Mouse (Mus musculus) brain, adult 10 weeks (tissue): ENCODE data around the gene Cetn2. TPM values are rescaled to one million over a fixed set of nuclear protein-coding genes. Genes with fewer than 3 reads are reported as not detected.

Source experiments
- polyA plus RNA-seq: library from polyadenylated mRNA; stranded (reverse); fragments of 350-450 nt; fragmentation: Illumina TruSeq; extraction: RNeasy Lipid Tissue Mini Kit (QIAGEN cat#74804); gene quantifications from one replicate; pipeline ENCODE4 v1.2.3, GENCODE M21; 2015; ENCODE audit warnings: low read depth, low replicate concordance

The Cetn2 gene
- polyA plus RNA-seq, result 83.1 TPM

DNA sequence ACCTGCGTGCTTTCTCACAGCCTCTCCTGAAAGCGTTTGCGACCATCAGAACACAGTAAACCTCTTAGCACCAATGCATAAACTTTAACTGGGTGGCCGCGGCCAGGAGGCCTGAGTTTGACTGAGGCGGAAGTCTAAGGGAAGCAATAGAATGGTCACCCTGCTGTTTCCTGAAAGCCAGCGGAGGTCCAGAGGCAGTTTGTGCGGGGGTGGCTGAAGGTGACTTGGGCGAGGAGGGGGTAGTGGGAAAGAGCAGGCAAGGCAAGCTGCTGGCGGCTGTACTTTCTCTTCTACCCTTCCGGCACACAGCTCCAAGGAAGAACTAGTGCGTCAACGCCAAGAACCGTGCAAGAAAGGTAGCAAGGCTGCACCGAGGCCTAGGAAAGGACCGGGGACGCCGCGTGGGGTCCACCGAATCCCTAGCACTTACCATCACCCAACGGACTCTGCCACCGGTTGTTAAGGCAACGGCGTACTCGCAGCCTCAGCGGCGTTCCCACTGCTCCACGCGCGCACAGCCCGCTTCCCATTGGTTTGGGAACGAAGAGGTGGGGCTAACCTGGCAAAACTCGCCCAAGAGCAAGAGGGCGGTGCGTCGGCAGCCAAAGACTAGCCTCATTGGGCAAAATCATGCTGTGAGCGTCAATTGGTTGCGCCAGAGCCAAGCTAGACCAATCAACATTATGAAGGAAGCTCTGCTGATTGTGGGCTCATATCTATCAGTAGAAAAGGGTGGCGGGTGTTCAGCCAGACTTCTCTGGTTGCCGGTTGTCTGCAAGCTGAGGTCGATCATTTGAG, at the start of gene Cetn2, which contains the start of gene Nsdhl:
Cetn2 (minus strand) TSS at position 528 of the 798 bp plus-strand sequence.
Nsdhl (plus strand) TSS at position 674 of the 798 bp plus-strand sequence.

Other genes starting within 250 kb of the Cetn2 start
- gene Gabrq, start 93.2 kb downstream of the Cetn2 start, polyA plus RNA-seq, result 2.0 TPM
- gene Nsdhl, start 146 bp upstream of the Cetn2 start, polyA plus RNA-seq, result 27.0 TPM
- 1.7 TPM for gene Zfp185, start 68.9 kb upstream of the Cetn2 start, polyA plus RNA-seq
- gene Pnma5, start 118.7 kb upstream of the Cetn2 start, polyA plus RNA-seq, result 0.19 TPM
- 13.7 TPM for gene Pnma3, start 146.4 kb upstream of the Cetn2 start, polyA plus RNA-seq
- gene Xlr4a, start 164.1 kb upstream of the Cetn2 start, polyA plus RNA-seq, result not detected
- gene Xlr3a, start 178.7 kb upstream of the Cetn2 start, polyA plus RNA-seq, result 2.1 TPM
- gene Gm14685, start 198.6 kb upstream of the Cetn2 start, polyA plus RNA-seq, result not detected
- not detected for gene Xlr5b, start 230.4 kb upstream of the Cetn2 start, polyA plus RNA-seq
- gene DXBay18, start 231.0 kb upstream of the Cetn2 start, polyA plus RNA-seq, result 0.70 TPM